Mouse (Mus musculus): ENCODE measurements around the gene Haus3. TPM values are rescaled to one million over a fixed set of nuclear protein-coding genes. Genes with fewer than 3 reads are reported as not detected.
A peak's percentile ranks its signal among the peaks of the same experiment; 100 is the strongest.

Haus3 gene
- polyA plus RNA-seq, 1 experiment from 2014 or later: 72.1 TPM

DNA sequence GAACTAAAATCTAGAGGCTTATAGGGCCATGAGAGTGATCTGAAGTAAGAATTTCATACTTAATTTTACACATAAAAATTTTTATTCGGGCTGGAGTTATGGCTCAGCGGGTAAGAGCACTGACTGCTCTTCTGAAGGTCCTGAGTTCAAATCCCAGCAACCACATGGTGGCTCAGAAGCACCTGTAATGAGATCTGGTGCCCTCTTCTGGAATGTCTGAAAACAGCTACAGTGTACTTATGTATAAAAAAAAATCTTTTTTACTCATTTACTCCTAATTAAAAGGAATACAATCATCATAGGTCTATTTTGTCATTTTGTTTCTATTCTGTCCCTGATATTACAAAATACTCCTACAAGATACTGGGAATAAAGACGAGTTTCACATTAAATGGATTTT lies 21.8 kb downstream of the Haus3 start:
- 91% methylated on average over 3 of the region's 3 CpGs for WGBS
- no peak for DNase-seq (ENCODE audit: low spot score)

GRCm38 (mm10) chr5:34139751-34140150 lies 29.6 kb downstream of the Haus3 start:
- Histone ChIP-seq H3K4me3 (ENCODE audit: low read depth, low read length) (no peak overlapping the region), H3K27ac (replicated peaks; ENCODE audit: low read depth, low read length) (no peak overlapping the region), H3K9me3 (replicated peaks; ENCODE audit: control insufficient read depth, low read length) (no peaks in the 10 kb centered on the region), H3K4me1 (ENCODE audit: control insufficient read depth, insufficient read depth, low read length) (no peaks in the 10 kb centered on the region), H3K36me3 (replicated peaks; ENCODE audit: control insufficient read depth, insufficient read depth, low read depth, low read length) (no peaks in the 10 kb centered on the region), H3K4me2 (ENCODE audit: low read depth, low read length) (no peak overlapping the region), H3K27me3 (ENCODE audit: control insufficient read depth, insufficient read depth, low read length) (no peaks in the 10 kb centered on the region), H3K9ac (replicated peaks; ENCODE audit: low read length) (no peak overlapping the region)
- ATAC-seq (replicated peaks; ENCODE audit: insufficient number of reproducible peaks, low FRiP score, low TSS enrichment, low read depth) (no peak), DNase-seq (ENCODE audit: low spot score) (peak; percentile 24)
- WGBS: 8% methylated on average over 1 of the region's 1 CpGs

More for the DNA sequence above, 21.8 kb downstream of the Haus3 start:
- Histone ChIP-seq H3K36me3 (replicated peaks; ENCODE audit: control insufficient read depth, insufficient read depth, low read depth, low read length) (no peaks in the 10 kb centered on the region), H3K4me1 (ENCODE audit: control insufficient read depth, insufficient read depth, low read length) (no peaks in the 10 kb centered on the region), H3K9me3 (replicated peaks; ENCODE audit: control insufficient read depth, low read length) (no peaks in the 10 kb centered on the region), H3K27me3 (ENCODE audit: control insufficient read depth, insufficient read depth, low read length) (no peaks in the 10 kb centered on the region), H3K4me3 (ENCODE audit: low read depth, low read length) (no peak overlapping the region), H3K27ac (replicated peaks; ENCODE audit: low read depth, low read length) (no peak overlapping the region), H3K4me2 (ENCODE audit: low read depth, low read length) (no peak overlapping the region), H3K9ac (replicated peaks; ENCODE audit: low read length) (no peak overlapping the region)
- no peak for ATAC-seq (replicated peaks; ENCODE audit: insufficient number of reproducible peaks, low FRiP score, low TSS enrichment, low read depth)

DNA sequence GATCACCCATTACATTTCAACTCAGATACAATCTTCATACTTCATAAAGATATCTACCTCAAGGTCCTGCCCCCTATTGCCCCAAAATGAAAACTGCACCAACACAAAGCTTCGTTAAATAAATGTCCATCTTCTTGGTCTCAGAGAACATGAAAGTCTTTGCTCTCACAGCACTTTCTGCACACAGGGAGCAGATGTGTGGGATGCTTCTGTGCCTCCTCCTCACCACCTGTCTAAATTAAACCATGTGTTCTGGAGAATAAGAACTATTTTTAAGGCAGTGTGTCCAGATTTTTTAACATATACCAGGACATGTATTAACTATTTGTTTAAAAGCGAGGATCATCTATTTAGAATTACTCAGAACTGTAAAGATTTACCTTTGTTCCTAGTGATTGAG lies 36.6 kb downstream of the Haus3 start:
- ATAC-seq (replicated peaks; ENCODE audit: insufficient number of reproducible peaks, low FRiP score, low TSS enrichment, low read depth): no peak
- WGBS: 78% methylated on average over 2 of the region's 2 CpGs
- Histone ChIP-seq H3K4me1 (ENCODE audit: control insufficient read depth, insufficient read depth, low read length) (no peaks in the 10 kb centered on the region), H3K4me2 (ENCODE audit: low read depth, low read length) (no peak overlapping the region), H3K27me3 (ENCODE audit: control insufficient read depth, insufficient read depth, low read length) (no peaks in the 10 kb centered on the region), H3K36me3 (replicated peaks; ENCODE audit: control insufficient read depth, insufficient read depth, low read depth, low read length) (no peaks in the 10 kb centered on the region), H3K9me3 (replicated peaks; ENCODE audit: control insufficient read depth, low read length) (no peaks in the 10 kb centered on the region), H3K9ac (replicated peaks; ENCODE audit: low read length) (no peak overlapping the region), H3K27ac (replicated peaks; ENCODE audit: low read depth, low read length) (no peak overlapping the region), H3K4me3 (ENCODE audit: low read depth, low read length) (no peak overlapping the region)
- no peak for DNase-seq (ENCODE audit: low spot score)

GRCm38 (mm10) chr5:34124131-34124530 lies 45.2 kb downstream of the Haus3 start:
- no peak overlapping the region for H3K4me3 ChIP-seq (ENCODE audit: low read depth, low read length)
- DNase-seq (ENCODE audit: low spot score) (peak; percentile 6), ATAC-seq (replicated peaks; ENCODE audit: insufficient number of reproducible peaks, low FRiP score, low TSS enrichment, low read depth) (no peak)
- no peak overlapping the region for H3K4me2 ChIP-seq (ENCODE audit: low read depth, low read length)
- no peak overlapping the region for H3K27ac ChIP-seq (replicated peaks; ENCODE audit: low read depth, low read length)
- H3K9ac ChIP-seq (replicated peaks; ENCODE audit: low read length): no peak overlapping the region
- no peaks in the 10 kb centered on the region for H3K36me3 ChIP-seq (replicated peaks; ENCODE audit: control insufficient read depth, insufficient read depth, low read depth, low read length)
- H3K27me3 ChIP-seq (ENCODE audit: control insufficient read depth, insufficient read depth, low read length): no peaks in the 10 kb centered on the region
- no peaks in the 10 kb centered on the region for H3K9me3 ChIP-seq (replicated peaks; ENCODE audit: control insufficient read depth, low read length)
- 22% methylated on average over 1 of the region's 1 CpGs for WGBS
- H3K4me1 ChIP-seq (ENCODE audit: control insufficient read depth, insufficient read depth, low read length): no peaks in the 10 kb centered on the region

- DNase-seq (ENCODE audit: low spot score) (no peak), ATAC-seq (replicated peaks; ENCODE audit: insufficient number of reproducible peaks, low FRiP score, low TSS enrichment, low read depth) (no peak)
- H3K9ac ChIP-seq (replicated peaks; ENCODE audit: low read length): no peak overlapping the region
- no peak overlapping the region for H3K4me3 ChIP-seq (ENCODE audit: low read depth, low read length)
- H3K27me3 ChIP-seq (ENCODE audit: control insufficient read depth, insufficient read depth, low read length): no peaks in the 10 kb centered on the region
- 78% methylated on average over 3 of the region's 3 CpGs for WGBS
- no peaks in the 10 kb centered on the region for H3K4me1 ChIP-seq (ENCODE audit: control insufficient read depth, insufficient read depth, low read length)
- H3K4me2 ChIP-seq (ENCODE audit: low read depth, low read length): no peak overlapping the region
- no peak overlapping the region for H3K27ac ChIP-seq (replicated peaks; ENCODE audit: low read depth, low read length)
- H3K36me3 ChIP-seq (replicated peaks; ENCODE audit: control insufficient read depth, insufficient read depth, low read depth, low read length): no peaks in the 10 kb centered on the region
- no peaks in the 10 kb centered on the region for H3K9me3 ChIP-seq (replicated peaks; ENCODE audit: control insufficient read depth, low read length)
These were observed 50.0 kb downstream of the Haus3 start for GRCm38 (mm10) chr5:34119121-34119856.

DNA sequence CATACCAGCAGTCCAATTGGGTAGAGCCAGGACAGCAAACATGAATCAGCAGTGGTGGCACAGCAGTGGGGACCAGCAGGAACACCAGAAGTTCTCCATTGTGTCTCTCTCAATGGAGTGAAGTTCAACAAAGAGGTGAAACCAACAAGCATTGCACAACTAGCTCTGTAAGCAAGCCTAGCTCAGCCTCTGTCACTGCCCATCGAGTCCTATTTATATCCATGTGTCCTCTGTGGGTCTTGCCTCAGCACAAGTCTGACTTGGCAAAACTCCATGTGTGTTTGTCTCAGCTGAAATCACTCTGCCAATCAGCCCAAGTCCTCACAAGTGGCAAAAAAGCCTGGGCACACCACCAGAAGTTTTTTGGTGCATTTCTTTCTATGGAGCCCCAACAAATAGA lies 63.6 kb downstream of the Haus3 start:
- H3K36me3 ChIP-seq (replicated peaks; ENCODE audit: control insufficient read depth, insufficient read depth, low read depth, low read length): no peaks in the 10 kb centered on the region
- no peak overlapping the region for H3K27ac ChIP-seq (replicated peaks; ENCODE audit: low read depth, low read length)
- ATAC-seq (replicated peaks; ENCODE audit: insufficient number of reproducible peaks, low FRiP score, low TSS enrichment, low read depth) (no peak), DNase-seq (ENCODE audit: low spot score) (no peak)
- WGBS: 70% methylated on average over 1 of the region's 1 CpGs
- H3K4me3 ChIP-seq (ENCODE audit: low read depth, low read length): no peak overlapping the region
- no peak overlapping the region for H3K4me2 ChIP-seq (ENCODE audit: low read depth, low read length)
- no peaks in the 10 kb centered on the region for H3K27me3 ChIP-seq (ENCODE audit: control insufficient read depth, insufficient read depth, low read length)
- H3K4me1 ChIP-seq (ENCODE audit: control insufficient read depth, insufficient read depth, low read length): no peaks in the 10 kb centered on the region
- H3K9me3 ChIP-seq (replicated peaks; ENCODE audit: control insufficient read depth, low read length): no peaks in the 10 kb centered on the region
- H3K9ac ChIP-seq (replicated peaks; ENCODE audit: low read length): no peak overlapping the region

Other genes with a start within 250 kb of the Haus3 start
- gene Nelfa, start 233.1 kb downstream of the Haus3 start, polyA plus RNA-seq (2014; fragmentation: Nextera tagmentation; extraction: Ambion mirVana): 57.7 and 63.7 TPM in 2 replicates
- 164 and 166 TPM in 2 replicates for gene Gm1673, start 186.1 kb downstream of the Haus3 start, polyA plus RNA-seq (2014; fragmentation: Nextera tagmentation; extraction: Ambion mirVana)
- gene Nat8l, start 173.5 kb downstream of the Haus3 start, polyA plus RNA-seq (2014; fragmentation: Nextera tagmentation; extraction: Ambion mirVana): 0.26 and 0.36 TPM in 2 replicates
- 0.21 and 0.99 TPM in 2 replicates for gene Poln, start 79 bp downstream of the Haus3 start, polyA plus RNA-seq (2014; fragmentation: Nextera tagmentation; extraction: Ambion mirVana)
- 17.7 and 25.5 TPM in 2 replicates for gene Mxd4, start 18.2 kb upstream of the Haus3 start, polyA plus RNA-seq (2014; fragmentation: Nextera tagmentation; extraction: Ambion mirVana)
- gene Zfyve28, start 118.9 kb upstream of the Haus3 start, polyA plus RNA-seq (2014; fragmentation: Nextera tagmentation; extraction: Ambion mirVana): 0.24 and 0.64 TPM in 2 replicates
- gene Cfap99, start 119.1 kb upstream of the Haus3 start, polyA plus RNA-seq (2014; fragmentation: Nextera tagmentation; extraction: Ambion mirVana): not detected in 2 replicates
- gene Rnf4, start 166.8 kb upstream of the Haus3 start, polyA plus RNA-seq (2014; fragmentation: Nextera tagmentation; extraction: Ambion mirVana): 209 and 210 TPM in 2 replicates
- 13.1 and 13.6 TPM in 2 replicates for gene Fam193a, start 200.4 kb upstream of the Haus3 start, polyA plus RNA-seq (2014; fragmentation: Nextera tagmentation; extraction: Ambion mirVana)